Mouse (Mus musculus) CH12.LX (cell line): ENCODE data around the gene Sbpl. TPM values are rescaled to one million over a fixed set of nuclear protein-coding genes. Genes with fewer than 3 reads are reported as not detected.

Source experiments
- DNase-seq: peaks from one replicate; pipeline ENCODE4 v3.0.0-alpha.2; 2013; ENCODE audit errors: extremely low read depth
- H3K27ac ChIP-seq: 2 replicates; pipeline ENCODE4 v1.5.1; 2012; ENCODE audit warnings: low read depth, mild to moderate bottlenecking, control low read depth, moderate library complexity; ENCODE audit not compliant: insufficient read depth
- H3K27me3 ChIP-seq: replicated peaks from 2 replicates; pipeline ENCODE3; 2012; ENCODE audit warnings: inconsistent platforms
- H3K36me3 ChIP-seq, 2 experiments: replicated peaks in 1 of 2; 2 replicates each; pipeline versions ENCODE3 to v1.6.1; 2012; ENCODE audit warnings: inconsistent platforms in 1 of 2, low read length in 1 of 2, mild to moderate bottlenecking in 1 of 2, mixed read lengths in 1 of 2, moderate library complexity in 1 of 2; ENCODE audit not compliant: control insufficient read depth in 1 of 2, insufficient read depth in 1 of 2
- H3K4me1 ChIP-seq, 2 experiments: 2 replicates each; pipeline ENCODE4 v1.6.1; 2012; ENCODE audit warnings: inconsistent platforms in 1 of 2, moderate library complexity in 1 of 2; ENCODE audit not compliant: insufficient read depth in 2 of 2, control insufficient read depth in 1 of 2
- H3K4me2 ChIP-seq: 2 replicates; pipeline ENCODE4 v1.6.1; 2012; ENCODE audit warnings: low read depth, mild to moderate bottlenecking, control low read depth; ENCODE audit not compliant: poor library complexity, insufficient read depth, severe bottlenecking
- H3K4me3 ChIP-seq, 3 experiments: fragments of 150-350 bp in 1 of 3; sonication (generic) in 1 of 3; replicated peaks in 1 of 3; 2 replicates each; pipeline versions ENCODE3 to v1.5.1; 2011 to 2012; ENCODE audit warnings: low read depth in 2 of 3, low read length in 2 of 3, mild to moderate bottlenecking in 2 of 3, moderate library complexity in 2 of 3, control low read depth in 1 of 3, improper control_type of control experiment in 1 of 3, inconsistent platforms in 1 of 3, mixed read lengths in 1 of 3; ENCODE audit not compliant: poor library complexity in 1 of 3
- H3K79me2 ChIP-seq: replicated peaks from 2 replicates; pipeline ENCODE4 v1.6.1; 2012; ENCODE audit warnings: mild to moderate bottlenecking, moderate library complexity; ENCODE audit not compliant: control insufficient read depth, poor library complexity, insufficient read depth, severe bottlenecking; ENCODE audit errors: extremely low read depth
- H3K9ac ChIP-seq: 2 replicates; pipeline ENCODE4 v1.6.1; 2012; ENCODE audit warnings: low read depth, mild to moderate bottlenecking, control low read depth, moderate library complexity; ENCODE audit not compliant: insufficient read depth
- H3K9me3 ChIP-seq: replicated peaks from 2 replicates; pipeline ENCODE3; 2012; ENCODE audit warnings: low read length, inconsistent platforms, mixed read lengths
- BHLHE40 ChIP-seq: IDR thresholded peaks from 2 replicates; pipeline ENCODE4 v1.6.1; 2011; ENCODE audit warnings: mild to moderate bottlenecking, low read depth, low read length, improper control_type of control experiment
- CHD1 ChIP-seq: IDR thresholded peaks from 2 replicates; pipeline ENCODE4 v1.6.1; 2012; ENCODE audit warnings: low read depth, low read length, improper control_type of control experiment, inconsistent platforms
- CTCF ChIP-seq, 2 experiments: IDR thresholded peaks in 1 of 2; conservative IDR thresholded peaks in 1 of 2; 2 replicates each; pipeline ENCODE4 v1.5.1; 2011 to 2012; ENCODE audit warnings: low read depth in 2 of 2, low read length in 2 of 2, improper control_type of control experiment in 1 of 2, inconsistent platforms in 1 of 2, mild to moderate bottlenecking in 1 of 2, moderate library complexity in 1 of 2
- E2F4 ChIP-seq: IDR thresholded peaks from 2 replicates; pipeline ENCODE4 v1.6.1; 2011; ENCODE audit warnings: low read depth, low read length, improper control_type of control experiment; ENCODE audit not compliant: insufficient replicate concordance
- ETS1 ChIP-seq: conservative IDR thresholded peaks from 2 replicates; pipeline ENCODE4 v1.6.1; 2012; ENCODE audit warnings: low read depth, mild to moderate bottlenecking, inconsistent platforms, low read length, improper control_type of control experiment, moderate library complexity
- IRF4 ChIP-seq: IDR thresholded peaks from 2 replicates; pipeline ENCODE4 v1.6.1; 2014; ENCODE audit warnings: low read depth, mild to moderate bottlenecking, inconsistent platforms, low read length, improper control_type of control experiment
- MAZ ChIP-seq: IDR thresholded peaks from 2 replicates; pipeline ENCODE4 v1.6.1; 2012; ENCODE audit warnings: low read depth, mild to moderate bottlenecking, inconsistent platforms, low read length, improper control_type of control experiment, moderate library complexity
- NELFE ChIP-seq: IDR thresholded peaks from 2 replicates; pipeline ENCODE4 v1.6.1; 2011; ENCODE audit warnings: low read depth, low read length, improper control_type of control experiment
- NRF1 ChIP-seq: IDR thresholded peaks from 2 replicates; pipeline ENCODE4 v1.6.1; 2014; ENCODE audit warnings: low read depth, mild to moderate bottlenecking, inconsistent platforms, low read length, improper control_type of control experiment, moderate library complexity
- POLR2A ChIP-seq: IDR thresholded peaks from 2 replicates; pipeline ENCODE4 v1.6.1; 2011; ENCODE audit warnings: low read depth, mild to moderate bottlenecking, improper control_type of control experiment, low read length
- POLR2AphosphoS2 ChIP-seq: IDR thresholded peaks from 2 replicates; pipeline ENCODE4 v1.6.1; 2011; ENCODE audit warnings: low read depth, low read length, improper control_type of control experiment
- RAD21 ChIP-seq: IDR thresholded peaks from 2 replicates; pipeline ENCODE4 v1.6.1; 2011; ENCODE audit warnings: low read depth, mild to moderate bottlenecking, low read length, improper control_type of control experiment, moderate library complexity
- SMC3 ChIP-seq: IDR thresholded peaks from 2 replicates; pipeline ENCODE4 v1.6.1; 2011; ENCODE audit warnings: low read depth, low read length, improper control_type of control experiment
- TCF12 ChIP-seq: IDR thresholded peaks from 2 replicates; pipeline ENCODE4 v1.6.1; 2014; ENCODE audit warnings: low read depth, mild to moderate bottlenecking, inconsistent platforms, low read length, improper control_type of control experiment
- UBTF ChIP-seq: IDR thresholded peaks from 2 replicates; pipeline ENCODE4 v1.6.1; 2012; ENCODE audit warnings: low read depth, mild to moderate bottlenecking, inconsistent platforms, low read length, improper control_type of control experiment, moderate library complexity
- USF1 ChIP-seq: IDR thresholded peaks from 2 replicates; pipeline ENCODE4 v1.6.1; 2014; ENCODE audit warnings: low read depth, mild to moderate bottlenecking, inconsistent platforms, low read length, improper control_type of control experiment
- USF2 ChIP-seq: conservative IDR thresholded peaks from 2 replicates; pipeline ENCODE4 v1.6.1; 2011; ENCODE audit warnings: low read depth, low read length, improper control_type of control experiment
- ZMIZ1 ChIP-seq: IDR thresholded peaks from 2 replicates; pipeline ENCODE4 v1.6.1; 2012; ENCODE audit warnings: low read depth, mild to moderate bottlenecking, inconsistent platforms, low read length, improper control_type of control experiment
- dilution Hi-C: fragments of 300-500 bp; cut with MboI; formaldehyde crosslinking; loops from 2 replicates; pipeline ENCODE4 v1.14.3; 2020; ENCODE audit warnings: low sequenced_read_pairs; ENCODE audit not compliant: extremely low pct_unique_long_range_greater_than_20kb, extremely low pct_ligation_motif_present
- in situ Hi-C: fragments of 300-500 bp; cut with MboI; formaldehyde crosslinking; loops from 3 replicates; pipeline ENCODE4 v1.14.3; 2019; ENCODE audit warnings: low sequenced_read_pairs, low pct_ligation_motif_present, low pct_unique_long_range_greater_than_20kb, mixed read lengths
- polyA plus RNA-seq: library from polyadenylated mRNA; unstranded; fragments of >175 nt; gene quantifications from 2 replicates; pipeline ENCODE4 v1.2.1, GENCODE M21; 2012; ENCODE audit warnings: low read depth; ENCODE audit not compliant: insufficient read length
- total RNA-seq, 2 experiments: library from RNA; depleted of rRNA; stranded (reverse); fragments of 300-350 nt in 1 of 2; fragments of >200 nt in 1 of 2; gene quantifications; 2 replicates each; pipeline ENCODE4 v1.2.3; 2012 to 2014

Sbpl gene
- total and polyA plus RNA-seq, 3 experiments: not detected

DNA sequence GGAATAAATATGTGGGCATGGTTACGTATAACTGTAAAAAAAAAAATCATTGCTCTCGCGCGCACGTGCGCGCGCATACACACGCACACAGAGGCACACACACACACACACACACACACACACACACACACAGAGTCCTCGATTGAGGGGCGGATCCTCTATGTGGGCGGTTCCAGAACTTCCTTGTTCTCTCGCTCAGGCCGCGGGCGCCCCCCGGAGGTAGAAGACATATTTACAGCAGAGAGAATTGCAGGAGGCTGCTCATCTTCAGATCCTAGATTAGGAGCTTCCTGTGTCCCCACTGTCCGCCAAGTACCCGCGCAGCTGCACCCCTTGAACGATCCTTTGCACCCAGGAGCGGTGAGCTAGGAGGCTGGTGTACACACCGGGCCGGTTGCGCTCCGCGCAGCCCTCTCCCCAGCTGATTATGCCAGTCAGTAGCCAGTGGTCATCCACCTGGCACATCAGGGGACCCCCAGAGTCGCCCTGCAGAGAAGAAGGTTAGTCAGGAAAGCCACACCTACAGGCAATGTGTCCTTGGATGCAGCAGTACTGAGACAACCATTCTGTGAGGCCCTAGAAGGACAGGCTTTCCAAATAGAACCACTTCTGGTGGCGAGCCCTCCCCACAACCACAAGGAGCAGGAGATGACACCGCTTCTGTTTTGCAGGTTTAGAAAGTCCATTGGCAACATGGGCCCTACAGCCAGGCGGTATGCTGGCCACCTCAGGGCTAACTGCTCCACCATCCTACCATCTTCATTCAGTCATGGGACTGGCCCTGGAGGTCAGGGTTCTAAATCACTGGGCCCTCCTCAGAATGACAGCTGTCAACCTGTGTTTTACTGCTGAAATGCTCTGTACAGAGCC, 38.7 kb upstream of the Sbpl start (continued):
- TF ChIP-seq ETS1 (0 out of 2 replicates have a peak, but pooled peaks have one; percentile 28), POLR2AphosphoS2 (no peak), NRF1 (peak; percentile 78), SMC3 (peak; percentile 84), IRF4 (peak; percentile 78), UBTF (no peak), CTCF (conservative IDR thresholded peaks at IDR 0.05 in 1 of 2, IDR thresholded peaks at IDR 0.05 in 1 of 2; ENCODE audit: low read depth in 2 of 2, low read length in 2 of 2) (peak; percentile 16 to 92; a peak in 2 of 4 replicates), TCF12 (peak; percentile 62), USF2 (no peak), NELFE (peak; percentile 49; the same call in 1 of the 2 replicates), POLR2A (no peak)

DNA sequence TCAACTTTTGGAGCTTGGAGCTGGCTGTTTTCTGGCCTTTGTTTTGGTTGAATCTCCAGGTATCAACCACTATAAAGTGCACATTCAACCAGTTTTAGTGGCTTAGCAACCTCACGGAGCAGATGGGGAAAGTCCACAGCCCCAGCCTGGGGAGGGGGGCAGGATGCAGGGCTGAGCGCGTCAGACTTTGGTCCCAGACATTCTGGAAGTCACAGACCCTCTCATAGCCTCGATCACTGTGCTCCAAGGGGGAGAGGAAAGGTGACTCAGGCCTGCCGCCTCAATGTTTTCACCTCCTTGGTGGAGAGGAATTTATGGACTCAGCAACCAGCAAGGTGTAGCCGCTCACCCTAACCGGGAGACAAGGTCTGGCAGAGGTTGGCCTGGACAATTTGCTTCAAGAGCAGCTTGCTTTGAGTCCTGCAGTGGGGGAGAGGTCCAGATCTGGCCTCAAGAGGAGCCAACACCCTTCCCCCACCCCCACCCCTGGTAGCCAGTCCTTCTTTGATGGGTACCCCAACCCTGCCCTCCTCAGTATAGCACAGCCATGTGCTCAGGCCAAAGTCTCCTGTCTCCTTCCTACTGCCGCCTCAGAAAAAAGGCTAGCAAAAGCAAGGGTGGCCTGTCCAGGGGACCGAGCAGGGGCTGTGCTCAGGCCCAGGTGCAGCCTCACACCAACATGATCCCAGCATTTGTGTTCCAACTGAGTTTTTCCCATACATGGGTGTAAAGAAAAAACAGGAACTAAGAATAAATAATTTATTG, 37.9 kb upstream of the Sbpl start:
- H3K36me3 ChIP-seq: no peaks in the 10 kb centered on the region
- H3K4me3 ChIP-seq: no peak overlapping the region
- peaks cover 6 to 17% of the 10 kb centered on the region in 2 experiments for H3K4me1 ChIP-seq
- DNase-seq: no peak
- H3K9ac ChIP-seq: no peak overlapping the region
- no peaks in the 10 kb centered on the region for H3K9me3 ChIP-seq
- dilution Hi-C loops: no loop called here
- H3K27ac ChIP-seq: no peak overlapping the region
- no peaks in the 10 kb centered on the region for H3K79me2 ChIP-seq
- no peak for TF ChIP-seq RAD21
- TF ChIP-seq POLR2AphosphoS2: no peak
- no peak for TF ChIP-seq USF2
- TF ChIP-seq ZMIZ1: no peak
- TF ChIP-seq USF1: no peak
- TF ChIP-seq NRF1: no peak
- TF ChIP-seq CHD1: no peak
- no peak for TF ChIP-seq MAZ
- TF ChIP-seq ETS1: no peak
- no peak for TF ChIP-seq E2F4
- no peak for TF ChIP-seq BHLHE40
- TF ChIP-seq NELFE: no peak
- TF ChIP-seq IRF4: no peak
- in situ Hi-C loops: no loop called here
- H3K27me3 ChIP-seq: peaks cover 64% of the 10 kb centered on the region
- no peak overlapping the region for H3K4me2 ChIP-seq
